Mouse (Mus musculus) Patski (cell line): Measurements from ENCODE around the gene Ift122. TPM values are rescaled to one million over a fixed set of nuclear protein-coding genes. Genes with fewer than 3 reads are reported as not detected.
"Not testable (repeated sequence)": the region's sequence is repeated elsewhere in the genome, so short reads cannot be mapped to it uniquely, and the experiment has no call there.

Experiments used
- ATAC-seq: fragments of 100-300 bp; one replicate; pipeline ENCODE4 v1.8.0; 2021
- CTCF ChIA-PET: fragments of 350-600 bp; sonication (Branson Sonifier 250); formaldehyde crosslinking; loops from one replicate; lab custom pipeline; 2022; ENCODE audit warnings: inconsistent platforms; lab: Charles Lee
- POLR2A ChIA-PET: fragments of 350-600 bp; sonication (Branson Sonifier 250); formaldehyde crosslinking; loops from one replicate; lab custom pipeline; 2022; ENCODE audit warnings: antibody characterized with exemption, inconsistent platforms; lab: Charles Lee
- DNase-seq: peaks from one replicate; pipeline ENCODE4 v3.0.0-alpha.2; 2011; ENCODE audit warnings: low read depth, low spot score
- H3K27me3 ChIP-seq: fragments of 371-371 bp; one replicate; pipeline ENCODE4 v1.5.1; 2021
- CTCF ChIP-seq: fragments of 100-300 bp; IDR thresholded peaks from one replicate; pipeline ENCODE4 v1.5.1; 2021
- in situ Hi-C: fragments of 300-500 bp; cut with MboI; formaldehyde crosslinking; loops from 3 replicates; pipeline ENCODE4 v1.11.1; 2018; ENCODE audit warnings: low pct_unique_long_range_greater_than_20kb, mixed read lengths
- polyA plus RNA-seq: library from polyadenylated mRNA; unstranded; gene quantifications from one replicate; pipeline ENCODE4 v1.2.3, GENCODE M21; 2021

The Ift122 gene
- polyA plus RNA-seq, 1 experiment from 2014 or later: 41.6 TPM

DNA sequence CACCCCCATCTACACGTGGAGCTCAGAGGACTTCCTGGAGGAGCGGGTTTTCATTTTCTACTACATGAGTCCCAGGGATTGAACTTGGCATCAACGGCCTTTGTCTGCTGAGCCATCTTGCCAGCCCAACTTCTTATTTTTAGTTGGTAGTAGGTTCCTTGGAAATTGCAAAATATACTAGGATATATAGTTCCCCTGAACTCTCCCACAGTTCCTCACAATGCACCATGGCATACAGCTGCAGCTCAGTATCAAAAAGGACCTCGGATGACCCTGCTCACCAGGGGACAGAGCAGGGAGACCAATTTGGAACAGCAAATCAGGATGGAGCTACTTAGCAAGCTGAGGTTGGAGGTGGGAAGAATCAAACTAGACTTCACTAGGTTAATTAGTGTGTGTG, 38.2 kb upstream of the Ift122 start:
- DNase-seq (no peak), ATAC-seq (no peak)
- no peaks in the 10 kb centered on the region for H3K27me3 ChIP-seq
- ChIA-PET POLR2A (no interaction called here), CTCF (interaction anchor here (1.3 to 2.1 kb wide), 3 partner anchors 9 to 33 kb away, joined by 4 to 11 read pairs (median 4); no protein-coding TSS in a partner anchor)
- TF ChIP-seq CTCF: no peak
- in situ Hi-C loops: no loop called here

DNA sequence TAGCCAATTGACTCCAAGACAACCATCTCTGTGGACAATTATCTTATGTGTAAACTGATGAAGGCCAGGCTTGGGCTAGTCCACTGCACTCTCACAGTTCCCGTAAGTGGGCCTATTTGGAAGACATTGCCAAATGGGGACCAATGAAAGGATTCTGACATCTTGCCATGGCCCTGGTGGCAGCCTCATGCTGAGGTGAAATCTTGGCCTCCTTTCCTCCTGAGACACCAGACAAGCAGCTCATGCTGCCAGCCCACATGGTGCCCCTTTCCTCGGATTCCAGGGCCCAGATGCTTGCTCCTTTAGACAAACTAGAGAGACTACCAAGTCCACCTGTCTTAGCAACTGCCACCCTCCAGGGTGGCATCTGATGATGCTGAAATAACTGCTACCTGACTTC, 35.1 kb upstream of the Ift122 start:
- peaks cover 7% of the 10 kb centered on the region for H3K27me3 ChIP-seq
- no peak for DNase-seq
- no peak for ATAC-seq
- in situ Hi-C loops: no loop called here
- ChIA-PET CTCF (interaction anchor here (1.9 kb wide), 1 partner anchor 14 kb away, joined by 4 read pairs; no protein-coding TSS in a partner anchor), POLR2A (no interaction called here)
- no peak for TF ChIP-seq CTCF

DNA sequence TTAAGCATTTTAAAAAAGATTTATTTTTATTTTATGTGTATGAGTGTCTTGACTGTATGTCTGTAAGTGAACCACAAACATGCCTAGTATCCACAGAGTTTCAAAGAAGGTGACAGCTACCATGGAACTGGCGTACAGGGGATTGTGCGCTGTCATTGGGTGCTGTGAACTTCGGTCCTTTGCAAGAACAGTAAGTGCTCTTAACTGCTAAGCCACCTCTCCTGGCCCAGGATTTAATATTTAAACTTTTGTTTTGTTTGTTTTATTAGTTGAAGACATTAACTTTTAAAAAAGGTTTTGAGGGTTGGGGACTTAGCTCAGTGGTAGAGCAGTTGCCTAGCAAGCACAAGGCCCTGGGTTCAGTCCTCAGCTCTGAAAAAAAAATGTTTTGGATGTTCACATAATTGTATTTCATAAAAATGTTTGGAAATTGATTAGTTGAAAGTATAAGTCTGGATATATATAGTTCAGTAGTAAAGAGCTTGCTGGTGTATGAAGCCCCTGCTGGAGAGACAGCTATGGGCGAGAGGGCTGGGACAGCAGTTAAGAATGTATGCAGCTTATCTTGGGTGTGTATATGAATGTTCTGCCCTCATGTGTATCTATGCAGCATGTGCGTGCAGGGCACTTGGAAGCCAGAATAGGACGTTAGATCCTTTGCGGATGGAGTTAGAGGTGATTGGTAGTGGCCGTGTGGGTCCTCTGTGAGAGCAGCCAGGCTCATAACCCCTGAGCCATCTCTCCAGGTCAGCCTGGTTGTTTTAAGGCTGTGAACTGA, 31.9 kb upstream of the Ift122 start:
- ATAC-seq (no peak), DNase-seq (no peak)
- ChIA-PET POLR2A (interaction anchor here (0.6 kb wide), 1 partner anchor 72 kb away, joined by 4 read pairs; no protein-coding TSS in a partner anchor), CTCF (interaction anchor here (0.8 to 1.1 kb wide), 2 partner anchors 10 to 13 kb away, joined by 3 to 4 read pairs; no protein-coding TSS in a partner anchor)
- no peak for TF ChIP-seq CTCF
- peaks cover 7% of the 10 kb centered on the region for H3K27me3 ChIP-seq
- in situ Hi-C loops: no loop called here

DNA sequence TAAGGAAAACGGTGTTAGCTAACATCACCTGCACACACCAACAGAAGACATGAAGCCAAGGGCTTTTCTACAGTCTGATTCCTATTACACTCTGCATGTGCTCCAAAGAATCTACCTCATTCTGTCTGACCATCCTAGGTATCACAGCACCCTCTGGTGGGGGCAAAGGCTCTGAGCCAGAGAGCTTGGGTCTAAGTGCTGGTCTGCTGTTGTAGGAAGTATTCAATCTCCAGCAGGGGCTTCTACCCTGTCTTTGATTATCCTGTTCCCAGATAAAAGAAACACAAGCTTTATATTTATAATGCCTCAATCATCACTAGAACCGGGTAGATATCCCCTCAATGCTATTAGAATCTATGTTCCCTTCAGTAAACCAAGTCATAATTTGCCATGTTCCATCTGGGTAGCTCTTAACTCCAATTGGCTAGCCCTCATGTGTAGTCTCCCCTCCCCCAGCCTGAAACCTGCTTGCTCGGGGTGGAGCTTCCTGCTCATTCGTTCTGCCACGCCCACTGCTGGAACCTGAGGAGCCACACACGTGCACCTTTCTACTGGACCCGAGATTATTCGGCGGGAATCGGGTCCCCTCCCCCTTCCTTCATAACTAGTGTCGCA, 29.3 kb upstream of the Ift122 start:
- POLR2A ChIA-PET, H3K27me3 ChIP-seq, in situ Hi-C loops, ATAC-seq, DNase-seq: not testable (repeated sequence)
- CTCF ChIA-PET: interaction anchor here (0.7 to 1.6 kb wide), 4 partner anchors 9 to 15 kb away, joined by 3 to 11 read pairs (median 4); partner anchors contain the start of gene Rpl32
- TF ChIP-seq CTCF: peak; percentile 74

DNA sequence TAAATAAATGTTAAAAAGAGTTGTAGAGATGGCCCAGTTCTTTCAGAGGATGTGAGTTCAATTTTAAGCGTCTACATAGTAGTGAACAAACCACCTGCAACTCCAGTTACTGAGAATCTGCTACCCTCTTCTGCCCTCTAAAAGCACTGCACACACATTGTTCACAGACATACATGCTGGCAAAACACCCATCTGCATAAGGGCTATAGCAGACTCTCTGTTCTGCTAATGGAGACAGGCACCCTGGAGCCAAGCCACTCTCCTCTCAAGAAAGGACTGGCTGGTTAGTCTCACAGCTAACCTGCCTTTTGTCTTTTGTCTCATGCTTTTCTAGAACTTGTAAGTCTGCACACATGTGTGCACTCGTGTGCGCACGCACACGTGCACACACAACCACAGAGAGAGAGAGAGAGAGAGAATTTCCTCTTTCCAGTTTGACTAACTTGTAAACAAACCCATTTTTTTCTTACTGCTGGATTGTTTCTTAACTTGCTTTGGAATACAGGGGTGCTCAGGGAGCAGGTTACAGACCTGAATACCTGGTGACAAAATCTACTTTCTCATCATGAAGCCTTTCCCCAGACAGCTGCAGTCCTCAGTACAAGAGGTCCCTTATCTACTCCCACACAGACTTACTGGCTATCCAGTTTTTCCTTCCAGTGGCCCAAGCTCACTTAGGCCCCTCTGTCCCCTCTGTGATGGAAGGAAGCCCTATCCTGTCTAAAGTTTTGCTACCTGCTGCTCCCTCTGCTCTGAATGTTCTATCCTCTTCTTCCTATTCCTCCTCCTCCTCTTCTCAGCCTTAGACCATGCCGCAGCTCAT, 22.3 kb upstream of the Ift122 start:
- H3K27me3 ChIP-seq: no peaks in the 10 kb centered on the region
- no peak for TF ChIP-seq CTCF
- in situ Hi-C loops: no loop called here
- CTCF ChIA-PET: interaction anchor here (1.2 to 1.6 kb wide), 2 partner anchors 10 to 15 kb away, joined by 3 to 4 read pairs; no protein-coding TSS in a partner anchor
- ATAC-seq (no peak), DNase-seq (no peak)
- POLR2A ChIA-PET: no interaction called here

DNA sequence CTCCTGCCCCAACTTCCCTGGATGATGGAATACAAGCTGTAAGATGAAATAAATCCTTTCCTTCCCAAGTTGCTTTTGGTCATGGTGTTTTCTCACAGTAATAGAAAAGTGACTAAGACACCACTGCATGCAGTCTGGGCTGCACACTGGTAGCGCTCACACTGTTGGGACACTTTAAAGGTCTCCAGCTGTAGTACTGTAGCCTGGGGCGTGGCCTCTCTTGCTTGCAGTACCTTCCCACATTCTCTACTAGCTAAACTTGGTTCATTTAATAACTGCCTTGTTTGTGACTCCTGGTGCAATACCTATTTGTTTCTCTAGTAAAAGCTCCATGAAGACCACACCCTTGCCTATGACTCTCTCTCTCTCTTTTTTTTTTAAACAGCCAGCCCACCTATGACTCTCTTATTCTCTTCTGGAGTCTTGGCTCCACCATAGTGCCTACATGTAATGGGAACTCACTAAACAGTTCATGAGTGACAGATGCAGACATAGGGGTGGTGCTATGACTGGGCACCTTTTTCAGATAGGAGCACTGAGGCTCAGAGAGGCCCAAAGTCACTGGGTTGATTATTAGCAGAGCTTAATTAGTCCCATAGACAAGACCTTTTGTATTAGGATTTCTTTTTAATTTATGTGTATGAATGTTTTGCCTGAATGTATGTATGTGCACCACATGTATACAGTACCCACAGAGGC, 21.0 kb upstream of the Ift122 start:
- H3K27me3 ChIP-seq: no peaks in the 10 kb centered on the region
- in situ Hi-C loops: no loop called here
- no peak for TF ChIP-seq CTCF
- ATAC-seq (no peak), DNase-seq (no peak)
- POLR2A ChIA-PET: no interaction called here
- CTCF ChIA-PET: interaction anchor here (0.7 to 1.6 kb wide), 6 partner anchors 9 to 23 kb away, joined by 3 to 4 read pairs (median 4); partner anchors contain the start of gene Rpl32

DNA sequence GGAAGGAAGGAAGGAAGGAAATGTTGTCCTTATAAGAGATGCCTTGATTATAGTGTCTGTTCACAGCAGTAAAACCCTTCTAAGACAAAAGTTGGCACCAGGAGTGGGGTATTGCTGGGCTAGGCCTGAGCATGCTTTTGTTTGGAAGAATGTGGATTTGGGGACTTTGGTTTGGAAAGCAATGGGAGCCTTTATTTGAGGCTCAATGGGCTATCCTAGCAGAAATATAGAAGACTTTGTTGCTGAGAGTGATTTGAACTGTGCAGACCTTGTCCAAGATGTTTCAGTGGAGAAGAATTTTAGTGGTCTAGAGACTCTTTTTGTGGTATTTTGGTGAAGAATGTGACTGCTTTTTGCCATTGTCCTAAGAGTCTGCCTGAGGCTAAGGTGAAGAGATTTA, 19.4 kb upstream of the Ift122 start:
- POLR2A ChIA-PET: no interaction called here
- TF ChIP-seq CTCF: no peak
- CTCF ChIA-PET: interaction anchor here (1.2 kb wide), 2 partner anchors 10 to 13 kb away, joined by 4 to 5 read pairs; no protein-coding TSS in a partner anchor
- in situ Hi-C loops: no loop called here
- DNase-seq: no peak
- H3K27me3 ChIP-seq: no peaks in the 10 kb centered on the region
- ATAC-seq: no peak

DNA sequence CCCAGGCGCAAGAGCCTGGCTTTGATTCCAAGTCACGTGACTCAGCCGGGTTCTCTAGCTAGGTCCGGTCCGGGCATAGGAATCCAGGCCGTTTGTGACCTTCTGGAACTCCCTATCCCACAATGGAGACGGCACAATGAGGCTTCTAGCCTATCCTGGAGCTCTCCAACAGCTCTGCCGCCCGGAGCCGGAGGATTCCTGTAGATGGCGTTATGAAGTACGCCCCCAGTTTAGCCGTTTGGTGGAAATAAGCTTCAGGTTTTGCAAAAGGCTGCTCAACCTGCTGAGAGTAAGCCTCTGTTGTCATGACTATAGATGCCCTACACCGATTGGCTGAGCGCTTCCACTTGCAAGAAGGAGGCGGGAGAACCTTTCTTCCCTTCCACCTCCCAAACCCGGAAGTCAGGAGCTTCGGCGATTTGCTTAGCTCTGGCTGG, 15.1 kb upstream of the Ift122 start, which contains the start of gene Efcab12:
Efcab12 (minus strand) TSS at position 252 of the 437 bp plus-strand sequence.
- POLR2A ChIA-PET: interaction anchor here (0.6 kb wide), 1 partner anchor 38 kb away, joined by 3 read pairs; no protein-coding TSS in a partner anchor
- TF ChIP-seq CTCF: no peak
- no peak for DNase-seq
- ATAC-seq: no peak
- in situ Hi-C loops: no loop called here
- no peaks in the 10 kb centered on the region for H3K27me3 ChIP-seq
- CTCF ChIA-PET: interaction anchor here (0.8 to 2.2 kb wide), 2 partner anchors 9 to 29 kb away, joined by 3 to 9 read pairs; partner anchors contain the start of gene Rpl32

DNA sequence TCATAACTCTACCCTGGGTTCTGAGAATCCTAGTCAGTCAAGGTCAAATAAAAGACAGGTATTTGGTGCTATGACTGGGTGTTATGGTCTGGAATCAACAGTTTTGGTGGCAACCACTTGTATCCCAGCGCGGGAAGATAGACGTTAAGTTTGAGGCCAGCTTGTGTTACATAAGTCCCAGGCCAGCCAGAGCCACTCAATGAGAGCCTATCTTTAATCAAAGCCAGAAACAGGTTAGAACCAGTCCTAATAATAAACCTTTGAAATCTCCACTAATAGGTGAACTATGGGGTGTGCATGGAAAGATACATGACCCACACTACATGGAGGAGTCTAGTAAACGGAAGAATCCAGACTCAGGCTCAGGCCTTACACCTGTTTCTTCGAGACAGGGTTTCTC, 14.5 kb upstream of the Ift122 start:
- ChIA-PET CTCF (interaction anchor here (2.2 kb wide), 1 partner anchor 9 kb away, joined by 9 read pairs; no protein-coding TSS in a partner anchor), POLR2A (interaction anchor here (0.6 kb wide), 1 partner anchor 38 kb away, joined by 3 read pairs; no protein-coding TSS in a partner anchor)
- in situ Hi-C loops: no loop called here
- no peak for TF ChIP-seq CTCF
- ATAC-seq (no peak), DNase-seq (no peak)
- H3K27me3 ChIP-seq: no peaks in the 10 kb centered on the region
